Mouse (Mus musculus) heart, adult 2 months (tissue): ENCODE data around the gene Polr2e.

ENCODE experiments used
- CTCF ChIP-seq: fragments of 200-600 bp; IDR thresholded peaks from 2 replicates; pipeline ENCODE4 v1.8.1; 2022; ENCODE audit warnings: antibody characterized with exemption, mild to moderate bottlenecking, moderate library complexity
- EP300 ChIP-seq: fragments of 200-500 bp; IDR thresholded peaks from 2 replicates; pipeline ENCODE4 v1.6.1; 2011; ENCODE audit warnings: low read depth, low read length, control low read depth; ENCODE audit not compliant: insufficient read depth
- POLR2A ChIP-seq: fragments of 200-500 bp; IDR thresholded peaks from 2 replicates; pipeline ENCODE4 v1.6.1; 2011; ENCODE audit warnings: mild to moderate bottlenecking, low read depth, low read length, control low read depth; ENCODE audit not compliant: insufficient read depth

DNA sequence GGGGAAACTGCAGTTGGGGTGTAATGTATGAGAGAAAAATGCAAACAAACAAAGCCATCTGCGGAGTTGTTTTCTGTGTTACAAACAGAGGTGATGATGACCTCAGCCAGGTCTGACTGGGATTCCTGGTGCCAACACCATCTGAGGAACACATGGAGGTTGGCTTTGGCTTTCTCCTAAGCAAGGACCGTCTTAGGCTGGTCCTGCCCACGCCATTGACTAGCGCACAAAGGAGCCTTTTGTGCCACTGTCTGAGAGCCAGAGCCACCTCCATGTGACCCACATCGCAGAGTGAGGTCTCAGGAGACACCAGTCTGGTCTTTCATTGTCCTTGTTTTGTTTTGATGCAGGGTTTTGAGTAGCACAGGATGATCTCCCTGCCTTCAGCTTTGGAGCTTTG, 8.8 kb upstream of the Polr2e start:
- TF ChIP-seq POLR2A, result no peak
- no peak for TF ChIP-seq CTCF
- no peak for TF ChIP-seq EP300
